Mouse (Mus musculus) c-Kit-positive CD71-negative TER-119-negative erythroid progenitor cells, embryonic 14.5 days (primary cell): ENCODE measurements around the gene Scly.

Experiments used
- DNase-seq: peaks from one replicate; pipeline ENCODE4 v3.0.0-alpha.2; 2013; ENCODE audit warnings: low read depth

The Scly gene

GRCm38 (mm10) chr1:91297799-91298744 lies at the start of gene Scly:
Gene Scly (plus strand): TSS chr1:91298338.
- DNase-seq = peak; percentile 91

GRCm38 (mm10) chr1:91248970-91249369 lies 49.2 kb upstream of the Scly start:
- DNase-seq = no peak

- peak; percentile 88 for DNase-seq
These were observed 48.3 kb upstream of the Scly start, which contains the start of gene Ube2f for GRCm38 (mm10) chr1:91249564-91250414. Gene Ube2f (plus strand): TSS chr1:91250304.

- DNase-seq = no peak
These were observed 47.6 kb upstream of the Scly start for GRCm38 (mm10) chr1:91250415-91251147.

GRCm38 (mm10) chr1:91251148-91251650 lies 46.9 kb upstream of the Scly start:
- no peak for DNase-seq

DNA sequence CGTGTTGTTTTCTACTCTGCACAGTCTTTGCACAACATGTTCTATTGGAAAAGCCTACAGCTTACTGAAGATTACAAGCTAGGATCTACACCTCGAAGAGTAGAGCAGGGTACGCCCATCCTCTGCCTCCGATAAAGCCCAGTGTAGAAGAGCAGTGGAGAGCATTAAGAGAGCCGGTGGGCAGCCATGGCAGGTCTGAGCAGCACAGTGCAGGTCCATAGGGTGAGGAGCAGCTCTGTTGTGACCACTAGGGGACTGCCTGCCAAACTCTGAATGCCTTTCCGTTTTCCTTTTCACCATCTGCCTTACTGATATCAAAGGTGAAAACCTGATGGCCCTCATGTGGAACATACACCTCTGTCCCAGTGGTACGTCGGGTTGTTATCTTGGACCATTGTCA lies 46.2 kb upstream of the Scly start:
- DNase-seq = no peak

DNA sequence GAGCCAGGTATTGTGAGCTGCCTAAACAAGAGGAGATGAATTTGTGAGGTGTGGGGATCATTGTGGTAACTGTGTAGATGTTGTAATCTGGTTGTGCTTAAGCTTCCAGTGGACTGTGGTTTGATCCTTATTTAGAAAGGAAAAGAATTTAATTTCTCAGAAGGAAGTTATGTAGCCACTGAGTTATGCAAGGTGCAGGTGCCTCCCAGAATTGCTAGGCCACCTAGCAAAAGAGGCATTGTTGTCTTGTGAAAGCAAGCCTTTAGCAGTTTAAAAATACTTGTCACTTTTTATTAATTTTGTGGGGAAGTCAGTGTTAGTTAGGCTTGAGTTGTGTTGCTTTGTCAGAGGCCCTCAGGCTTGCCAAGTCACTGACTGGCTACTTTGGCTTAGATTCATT lies 40.2 kb upstream of the Scly start:
- DNase-seq = no peak

DNA sequence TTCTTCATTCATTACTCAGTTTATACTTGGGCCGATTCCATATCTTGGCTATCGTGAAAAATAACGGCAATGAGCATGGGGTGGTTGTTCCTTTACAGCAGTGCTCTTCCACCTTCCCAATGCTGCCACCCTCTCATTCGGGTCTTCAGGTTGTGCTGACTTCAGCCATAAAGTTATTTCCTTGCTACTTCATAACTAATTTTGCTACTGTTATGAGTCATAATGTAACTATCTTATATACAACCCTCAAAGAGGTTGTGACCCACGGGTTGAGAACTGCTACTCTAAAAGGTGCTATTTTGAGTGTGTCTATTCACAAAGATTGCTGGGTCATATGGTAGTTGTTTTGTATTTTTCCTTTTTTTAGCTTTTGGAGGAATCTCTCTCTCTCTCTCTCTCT lies 38.3 kb upstream of the Scly start:
- no peak for DNase-seq

GRCm38 (mm10) chr1:91262508-91262907 lies 35.6 kb upstream of the Scly start:
- DNase-seq = no peak

DNA sequence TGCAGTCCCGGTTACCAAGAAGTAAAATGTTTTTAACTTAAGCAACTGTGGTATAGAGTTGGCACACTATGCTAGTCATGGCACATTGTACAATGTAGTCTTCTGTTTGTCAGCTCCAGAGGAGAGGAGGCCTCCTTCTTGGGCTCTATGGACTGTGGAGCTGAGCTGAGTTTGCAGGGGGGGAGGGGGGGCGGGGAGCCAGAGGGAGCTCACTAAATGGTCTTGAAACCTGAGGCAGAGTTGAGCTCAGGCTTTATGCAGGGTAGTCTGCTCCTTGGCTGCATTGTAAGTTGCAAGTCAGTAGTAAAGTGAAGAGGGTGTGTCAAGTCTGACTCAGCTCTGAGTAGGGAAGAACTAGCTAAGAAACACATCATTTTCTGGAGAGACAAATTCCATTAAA lies 25.9 kb upstream of the Scly start:
- DNase-seq = no peak

DNA sequence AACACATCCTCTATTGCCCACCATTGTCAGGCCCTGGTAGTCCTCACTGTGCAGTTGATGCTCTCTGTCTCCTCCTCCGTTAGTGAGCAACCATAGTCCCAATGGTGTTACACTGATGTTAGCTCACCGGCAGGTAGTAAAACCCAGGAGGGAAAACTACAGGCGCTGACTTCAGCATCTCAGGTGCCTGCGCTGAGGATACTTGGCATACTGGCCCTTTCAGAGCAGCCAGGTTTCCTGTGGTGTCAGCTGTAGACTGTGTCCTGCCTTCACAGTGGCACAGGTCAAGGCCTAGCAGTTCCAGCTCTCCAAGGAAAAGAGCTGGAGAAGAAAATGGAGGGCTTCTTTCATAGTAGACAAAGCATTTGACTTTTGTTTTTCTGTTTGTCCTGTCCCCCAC lies 21.6 kb upstream of the Scly start:
- DNase-seq = no peak

- no peak for DNase-seq
These were observed 20.7 kb upstream of the Scly start for GRCm38 (mm10) chr1:91277480-91277879.

DNA sequence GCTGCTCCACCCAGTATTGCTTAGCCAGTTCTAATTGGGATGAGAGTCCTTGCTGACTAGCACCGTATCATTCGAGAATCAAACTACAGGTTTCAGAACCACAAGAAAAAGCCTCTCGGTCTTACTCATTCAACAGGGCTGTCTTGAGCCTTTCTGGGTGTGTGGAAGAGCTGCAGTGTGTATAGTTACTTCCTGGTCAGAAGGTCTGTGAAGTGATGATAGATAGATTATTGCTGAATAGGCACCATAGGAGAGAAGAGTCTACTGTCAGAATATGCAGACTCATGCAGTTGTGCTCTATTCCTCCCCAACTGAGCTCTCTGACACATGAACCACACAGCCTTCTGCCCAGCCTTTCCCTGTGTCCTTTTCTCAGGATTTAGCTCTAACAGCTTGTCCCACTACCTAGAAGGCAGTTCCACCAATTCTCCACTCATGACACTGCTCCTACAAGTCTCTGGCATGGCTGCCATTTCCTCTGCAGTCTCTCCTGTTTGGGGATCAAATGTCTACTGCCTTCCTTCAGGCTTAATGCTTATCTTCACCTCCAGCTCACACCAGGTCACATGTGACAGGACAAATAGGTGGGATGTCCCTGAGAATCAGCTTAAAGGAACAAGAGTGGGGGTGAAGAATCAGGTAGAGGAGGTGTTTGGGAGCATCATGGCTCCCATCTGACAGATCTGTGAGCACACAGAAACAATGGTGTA lies 19.6 kb upstream of the Scly start:
- DNase-seq = no peak

DNA sequence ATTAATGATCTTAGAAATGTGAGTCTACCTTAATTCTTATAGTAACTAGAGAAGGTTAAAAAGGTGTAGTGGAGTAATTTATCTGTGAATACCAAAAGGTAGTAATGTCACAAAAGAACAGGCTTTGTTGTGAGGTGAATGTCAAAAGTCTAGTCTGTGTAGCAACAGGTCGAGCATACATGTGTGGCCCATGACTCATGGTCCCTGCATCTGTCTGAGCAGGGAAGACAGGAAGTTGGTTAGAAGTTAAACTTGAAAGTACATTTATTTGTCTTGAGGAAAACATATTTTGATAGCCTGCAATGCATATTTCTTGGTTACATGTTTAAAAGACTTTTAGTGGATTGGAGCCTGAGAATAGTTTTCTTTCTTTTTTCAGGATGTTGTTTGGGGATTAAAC lies 19.0 kb upstream of the Scly start:
- no peak for DNase-seq

DNA sequence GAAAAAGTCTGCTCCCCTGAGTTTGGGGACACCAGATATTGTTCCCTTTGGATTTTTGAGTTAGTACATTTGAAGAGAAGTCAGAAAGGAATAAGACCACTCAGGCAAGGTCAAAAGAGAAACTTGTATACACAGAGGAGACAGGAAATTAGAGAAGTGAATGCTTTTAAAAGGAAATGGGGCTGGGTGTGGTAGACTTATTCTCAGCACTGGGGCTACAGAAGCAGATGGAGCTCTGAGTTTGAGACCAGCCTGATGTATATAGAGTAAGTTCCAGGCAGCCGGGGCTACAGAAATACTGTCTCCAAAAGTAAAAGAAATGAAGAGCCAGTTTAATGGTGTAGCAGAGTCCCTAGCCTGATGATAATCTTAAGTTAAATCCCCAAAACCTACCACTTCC lies 15.6 kb upstream of the Scly start:
- DNase-seq = no peak

GRCm38 (mm10) chr1:91289375-91289774 lies 8.8 kb upstream of the Scly start:
- DNase-seq = no peak

GRCm38 (mm10) chr1:91292101-91292825 lies 5.9 kb upstream of the Scly start:
- DNase-seq = no peak

DNA sequence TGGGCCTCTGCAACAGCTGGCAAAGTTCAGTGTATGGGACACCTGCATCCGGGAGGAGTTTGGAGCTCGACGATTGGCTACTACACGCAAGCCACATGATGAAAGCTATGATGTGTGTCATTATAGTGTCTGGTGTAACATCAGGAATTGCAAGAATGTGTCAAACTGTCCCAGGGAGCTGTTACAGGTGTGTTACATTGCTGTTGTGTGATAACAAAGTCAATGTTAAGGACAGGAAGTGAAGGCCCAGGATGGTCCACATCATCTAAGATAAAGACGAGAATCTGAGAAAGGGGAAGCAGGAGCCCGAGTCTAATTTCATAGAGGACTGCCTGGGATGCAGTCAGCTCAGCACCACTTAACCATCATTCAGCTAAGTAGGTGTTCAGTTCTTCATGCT lies 2.6 kb upstream of the Scly start:
- DNase-seq = no peak

- DNase-seq = no peak
These were observed 1.0 kb downstream of the Scly start for GRCm38 (mm10) chr1:91299026-91299706.
